Mouse (Mus musculus): ENCODE measurements around the gene Phospho1.
A peak's percentile ranks its signal among the peaks of the same experiment; 100 is the strongest.
"Not testable (repeated sequence)": the region's sequence is repeated elsewhere in the genome, so short reads cannot be mapped to it uniquely, and the experiment has no call there.

Gene Phospho1

DNA sequence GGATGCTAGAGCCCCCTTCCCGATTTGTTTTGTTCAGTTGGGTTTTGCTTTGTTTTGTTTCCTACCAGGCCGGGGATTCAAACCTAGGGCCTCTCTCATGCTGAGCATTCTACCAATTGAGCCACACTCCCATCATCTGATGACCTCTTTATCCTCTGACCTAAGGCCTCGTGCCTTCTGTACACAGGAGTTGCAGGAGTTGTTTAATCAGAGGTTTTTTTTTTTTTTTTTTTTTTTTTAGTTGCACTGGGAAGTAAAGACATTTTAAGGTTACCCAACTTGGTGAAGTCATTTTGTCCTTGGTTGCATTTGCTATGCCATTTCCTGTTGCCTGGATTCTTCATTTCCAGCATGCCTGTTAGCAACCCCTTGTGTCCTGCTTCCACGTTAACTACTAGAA is 45.1 kb downstream of the Phospho1 start:
- no peak for DNase-seq

DNA sequence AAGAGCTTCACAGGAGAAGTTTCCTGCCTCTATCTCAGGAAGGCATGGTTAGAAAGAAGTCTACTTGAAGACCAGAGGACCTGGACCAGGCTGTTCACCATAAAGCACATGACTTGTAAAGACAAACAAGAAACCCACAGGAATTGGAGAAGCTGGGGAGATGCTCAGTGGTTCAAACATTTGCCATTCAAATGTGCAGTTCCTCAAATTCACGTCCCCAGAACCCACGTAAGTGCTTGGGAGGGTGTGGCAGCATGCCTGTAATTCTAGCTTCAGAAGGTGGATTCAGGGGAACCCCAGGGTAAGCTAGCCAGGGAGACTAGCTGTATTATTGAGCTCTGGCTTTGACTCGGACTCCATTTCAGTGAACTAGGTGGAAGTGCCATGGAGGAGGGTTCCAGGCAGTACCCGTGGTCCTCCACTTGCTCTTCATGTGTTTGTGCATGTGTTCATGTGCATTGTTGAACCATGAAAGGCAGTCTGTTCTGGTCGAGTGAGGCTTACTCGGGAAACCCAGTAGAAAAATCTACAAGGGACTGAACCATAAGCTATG is 45.7 kb downstream of the Phospho1 start:
- DNase-seq: no peak

DNA sequence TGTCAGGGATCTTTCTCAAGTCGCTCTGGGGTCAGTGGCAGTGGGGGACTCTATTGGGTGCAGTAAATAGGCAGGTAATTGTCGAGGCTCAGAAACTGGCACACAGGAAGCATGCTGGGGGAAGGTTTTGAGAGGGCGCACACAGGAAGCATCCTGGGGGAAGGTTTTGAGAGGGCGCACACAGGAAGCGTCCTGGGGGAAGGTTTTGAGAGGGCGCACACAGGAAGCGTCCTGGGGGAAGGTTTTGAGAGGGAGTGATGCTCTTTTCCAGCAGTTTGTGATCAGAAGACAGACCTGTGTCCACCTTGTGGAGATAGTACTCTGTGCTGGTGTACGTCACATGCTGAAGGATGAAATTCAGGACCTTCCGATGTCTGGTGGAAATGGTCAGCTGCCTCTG is 51.5 kb downstream of the Phospho1 start:
- DNase-seq: no peak

DNA sequence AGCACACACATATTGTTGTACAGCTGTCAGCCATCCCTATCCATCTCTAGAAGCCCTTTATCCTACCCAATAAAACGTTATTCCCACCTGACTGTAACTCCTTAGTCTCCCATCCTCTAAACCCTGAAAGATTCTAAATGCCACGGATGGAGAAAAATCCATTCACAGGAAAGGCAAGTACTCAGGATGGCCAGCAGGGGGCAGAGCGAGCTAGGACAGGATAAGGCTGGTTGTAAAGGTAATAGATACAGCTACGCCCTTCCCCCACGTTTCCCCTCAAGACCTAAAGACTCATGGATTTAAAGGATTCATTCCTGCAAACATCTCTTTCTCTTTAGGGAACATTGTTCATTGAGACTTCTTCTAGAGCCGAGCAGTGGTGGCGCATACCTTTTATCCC is 52.0 kb downstream of the Phospho1 start:
- DNase-seq: peak; percentile 52

DNA sequence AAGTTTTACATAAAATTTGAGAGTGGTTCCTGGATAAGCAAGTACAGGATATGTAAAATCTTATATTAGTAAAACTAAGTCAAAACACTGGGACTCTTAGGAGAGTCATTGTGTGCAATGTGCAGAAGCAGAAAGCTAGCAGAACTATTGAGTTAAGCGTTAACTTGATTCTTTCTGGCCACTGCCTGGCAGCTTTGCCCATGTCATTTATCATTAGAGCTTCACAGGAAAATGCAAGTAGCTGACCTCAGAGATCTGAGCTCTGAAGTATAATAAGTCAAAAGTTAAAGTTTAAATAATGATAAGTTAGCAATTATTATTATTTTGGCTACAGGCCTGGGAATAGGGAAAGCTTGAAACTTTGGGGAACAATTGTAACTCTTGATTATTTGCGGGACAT is 55.6 kb downstream of the Phospho1 start:
- DNase-seq: not testable (repeated sequence)
